Mouse (Mus musculus) ES-Bruce4 (cell line): Measurements from ENCODE around the gene Tbc1d1.

Experiments used
- CTCF ChIP-seq: IDR thresholded peaks from one replicate; pipeline ENCODE4 v1.8.1; 2011; ENCODE audit warnings: low read depth, low read length
- EP300 ChIP-seq: IDR thresholded peaks from 2 replicates; pipeline ENCODE4 v1.6.1; 2011; ENCODE audit warnings: low read depth, low read length; ENCODE audit not compliant: insufficient read depth
- POLR2A ChIP-seq: IDR thresholded peaks from one replicate; pipeline ENCODE4 v1.8.1; 2011; ENCODE audit warnings: low read length; ENCODE audit not compliant: insufficient read depth

DNA sequence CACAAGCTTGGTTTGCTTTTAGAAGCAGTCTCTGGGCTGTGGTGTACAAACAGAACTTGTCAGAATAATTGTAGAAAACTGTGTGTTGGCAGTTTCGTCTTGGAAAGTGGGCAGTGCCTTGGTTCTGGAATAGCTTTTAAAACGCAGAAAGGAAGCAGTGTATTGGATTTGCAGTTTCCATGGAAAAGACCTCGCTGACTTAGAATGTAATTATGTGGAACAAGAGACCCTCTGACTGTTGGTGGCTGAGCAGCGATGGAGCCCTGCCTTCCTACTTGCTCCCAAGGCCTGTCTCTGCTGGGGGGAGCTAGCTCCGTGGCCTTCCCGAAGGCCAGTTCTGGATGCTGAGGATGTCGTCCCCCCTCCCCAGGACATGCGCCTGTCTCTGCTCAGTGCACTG, 168.8 kb downstream of the Tbc1d1 start:
- no peak for TF ChIP-seq CTCF
- TF ChIP-seq EP300 = no peak
- TF ChIP-seq POLR2A = no peak
